Mouse (Mus musculus) kidney, postnatal 0 days (tissue): ENCODE data around the gene Tom1l1. TPM values are rescaled to one million over a fixed set of nuclear protein-coding genes. Genes with fewer than 3 reads are reported as not detected.
"Not testable (repeated sequence)": the region's sequence is repeated elsewhere in the genome, so short reads cannot be mapped to it uniquely, and the experiment has no call there.

Source experiments
- ATAC-seq: fragments of 200-750 bp; cut with Nextera tagmentation; replicated peaks from 2 replicates; pipeline ENCODE4 v1.8.0; 2017; ENCODE audit warnings: low read depth, moderate number of reproducible peaks, moderate TSS enrichment, moderate library complexity; ENCODE audit not compliant: low FRiP score
- DNase-seq: peaks from one replicate; pipeline ENCODE4 v3.0.0-alpha.2; 2016; ENCODE audit warnings: low spot score
- H3K27ac ChIP-seq: fragments of 300-500 bp; sonication (generic); 2 replicates; pipeline ENCODE4 v1.5.1; 2014; ENCODE audit warnings: mild to moderate bottlenecking
- H3K27me3 ChIP-seq: fragments of 300-500 bp; sonication (generic); 2 replicates; pipeline ENCODE4 v1.6.1; 2014; ENCODE audit warnings: low read length, mixed read lengths; ENCODE audit not compliant: insufficient read depth
- H3K36me3 ChIP-seq: fragments of 300-500 bp; sonication (generic); 2 replicates; pipeline ENCODE4 v1.6.1; 2014; ENCODE audit warnings: low read length, mixed read lengths; ENCODE audit not compliant: insufficient read depth
- H3K4me1 ChIP-seq: fragments of 300-500 bp; sonication (generic); replicated peaks from 2 replicates; pipeline ENCODE4 v1.6.1; 2014; ENCODE audit warnings: antibody characterized with exemption, low read length, mixed read lengths; ENCODE audit not compliant: insufficient read depth
- H3K4me2 ChIP-seq: fragments of 300-500 bp; sonication (generic); 2 replicates; pipeline ENCODE4 v1.6.1; 2014; ENCODE audit warnings: mild to moderate bottlenecking, low read length, moderate library complexity, mixed read lengths
- H3K4me3 ChIP-seq: fragments of 300-500 bp; sonication (generic); replicated peaks from 2 replicates; pipeline ENCODE4 v1.5.1; 2014; ENCODE audit warnings: low read depth, low read length
- H3K9ac ChIP-seq: fragments of 300-500 bp; sonication (generic); 2 replicates; pipeline ENCODE4 v1.6.1; 2014; ENCODE audit warnings: low read depth, low read length
- H3K9me3 ChIP-seq: fragments of 300-500 bp; sonication (generic); replicated peaks from 2 replicates; pipeline ENCODE4 v1.6.1; 2016; ENCODE audit warnings: low read length, inconsistent platforms, mixed read lengths
- CTCF ChIP-seq: IDR thresholded peaks from 2 replicates; pipeline ENCODE4 v1.5.1; 2016; ENCODE audit warnings: antibody characterized with exemption, low read depth, mild to moderate bottlenecking, moderate library complexity
- WGBS: fragments of 180-500 bp; shearing (Covaris S2); extraction: QIAGEN DNeasy Blood & Tissue Kit; methylation state at CpG from one replicate; pipeline ENCODE4 v1.1.7; 2014; 5-methylcytosine and 5-hydroxymethylcytosine counted together
- polyA plus RNA-seq: library from polyadenylated mRNA; unstranded; fragments of >200 nt; fragmentation: Nextera tagmentation; extraction: Ambion mirVana; gene quantifications from 2 replicates; pipeline ENCODE4 v1.2.1, GENCODE M21; 2015

The Tom1l1 gene
- polyA plus RNA-seq, 1 experiment from 2014 or later, result 32.8 TPM

- TF ChIP-seq CTCF, result no peak
- no peak overlapping the region for H3K27ac ChIP-seq
- 63% methylated on average over 9 of the region's 9 CpGs for WGBS
These were observed 23.4 kb upstream of the Tom1l1 start for GRCm38 (mm10) chr11:90711596-90711995.

GRCm38 (mm10) chr11:90707134-90707533 lies 19.0 kb upstream of the Tom1l1 start:
- peak; percentile 24; the same call in 1 of the 2 replicates for TF ChIP-seq CTCF
- not testable (repeated sequence) for H3K9me3 ChIP-seq, H3K36me3 ChIP-seq, H3K4me1 ChIP-seq, H3K9ac ChIP-seq, H3K4me2 ChIP-seq, H3K27me3 ChIP-seq, ATAC-seq, DNase-seq, H3K27ac ChIP-seq, H3K4me3 ChIP-seq
- WGBS, result 97% methylated on average over 1 of the region's 1 CpGs

More at GRCm38 (mm10) chr11:90711596-90711995, 23.4 kb upstream of the Tom1l1 start:
- no peak overlapping the region for H3K4me3 ChIP-seq
- no peak for DNase-seq
- H3K36me3 ChIP-seq, result no peaks in the 10 kb centered on the region
- H3K9ac ChIP-seq, result no peak overlapping the region
- H3K4me2 ChIP-seq, result no peak overlapping the region
- no peaks in the 10 kb centered on the region for H3K4me1 ChIP-seq
- no peaks in the 10 kb centered on the region for H3K9me3 ChIP-seq
- no peaks in the 10 kb centered on the region for H3K27me3 ChIP-seq
- no peak for ATAC-seq

GRCm38 (mm10) chr11:90697480-90698240 lies 9.5 kb upstream of the Tom1l1 start:
- no peak overlapping the region for H3K27ac ChIP-seq
- DNase-seq (peak; percentile 94), ATAC-seq (peak; percentile 76)
- peak; percentile 96 for TF ChIP-seq CTCF
- peak overlapping the region; percentile 27; the same call in 1 of the 2 replicates for H3K4me2 ChIP-seq
- H3K9ac ChIP-seq, result no peak overlapping the region
- no peaks in the 10 kb centered on the region for H3K27me3 ChIP-seq
- no peaks in the 10 kb centered on the region for H3K4me1 ChIP-seq
- no peaks in the 10 kb centered on the region for H3K9me3 ChIP-seq
- H3K4me3 ChIP-seq, result no peak overlapping the region
- 21% methylated on average over 10 of the region's 10 CpGs for WGBS
- no peaks in the 10 kb centered on the region for H3K36me3 ChIP-seq

GRCm38 (mm10) chr11:90695811-90696210 lies 7.6 kb upstream of the Tom1l1 start:
- TF ChIP-seq CTCF, result no peak
- no peaks in the 10 kb centered on the region for H3K27me3 ChIP-seq
- H3K9ac ChIP-seq, result no peak overlapping the region
- no peaks in the 10 kb centered on the region for H3K9me3 ChIP-seq
- ATAC-seq (no peak), DNase-seq (no peak)
- 49% methylated on average over 9 of the region's 9 CpGs for WGBS
- no peaks in the 10 kb centered on the region for H3K4me1 ChIP-seq
- H3K27ac ChIP-seq, result no peak overlapping the region
- H3K4me2 ChIP-seq, result no peak overlapping the region
- H3K4me3 ChIP-seq, result no peak overlapping the region
- no peaks in the 10 kb centered on the region for H3K36me3 ChIP-seq

GRCm38 (mm10) chr11:90694206-90694605 lies 6.0 kb upstream of the Tom1l1 start:
- H3K9ac ChIP-seq, result no peak overlapping the region
- H3K27ac ChIP-seq, result no peak overlapping the region
- no peak overlapping the region for H3K4me2 ChIP-seq
- no peak overlapping the region for H3K4me3 ChIP-seq
- H3K9me3 ChIP-seq, result no peaks in the 10 kb centered on the region
- WGBS, result 23% methylated on average over 4 of the region's 4 CpGs
- no peaks in the 10 kb centered on the region for H3K4me1 ChIP-seq
- H3K27me3 ChIP-seq, result no peaks in the 10 kb centered on the region
- ATAC-seq (no peak), DNase-seq (peak; percentile 34)
- no peak for TF ChIP-seq CTCF
- no peaks in the 10 kb centered on the region for H3K36me3 ChIP-seq

GRCm38 (mm10) chr11:90690361-90690760 lies 2.2 kb upstream of the Tom1l1 start:
- Histone ChIP-seq H3K27me3 (no peaks in the 10 kb centered on the region), H3K36me3 (no peaks in the 10 kb centered on the region), H3K9me3 (no peaks in the 10 kb centered on the region), H3K4me1 (0 out of 2 replicates have a peak, but pooled peaks cover 7% of the 10 kb centered on the region), H3K9ac (no peak overlapping the region), H3K4me3 (no peak overlapping the region), H3K4me2 (no peak overlapping the region), H3K27ac (no peak overlapping the region)
- no peak for ATAC-seq
- WGBS, result 64% methylated on average over 6 of the region's 6 CpGs
- DNase-seq, result no peak
- no peak for TF ChIP-seq CTCF
